Mouse (Mus musculus) frontal cortex, postnatal 10 days (tissue): ENCODE measurements around the gene Rabggtb.
"Not testable (repeated sequence)": the region's sequence is repeated elsewhere in the genome, so short reads cannot be mapped to it uniquely, and the experiment has no call there.

Source experiments
- DNase-seq, 2 experiments: peaks; one replicate each; pipeline ENCODE4 v3.0.0; 2022; ENCODE audit warnings: low spot score in 2 of 2, mixed read lengths in 1 of 2

The Rabggtb gene

GRCm38 (mm10) chr3:153864636-153865429, 48.0 kb downstream of the Rabggtb start:
- DNase-seq, result no peak

GRCm38 (mm10) chr3:153863816-153864215, 49.0 kb downstream of the Rabggtb start:
- DNase-seq, result no peak

GRCm38 (mm10) chr3:153860392-153860791, 52.4 kb downstream of the Rabggtb start:
- DNase-seq, result not testable (repeated sequence)

GRCm38 (mm10) chr3:153858350-153859001, 54.3 kb downstream of the Rabggtb start:
- no peak for DNase-seq
